Mouse (Mus musculus) stomach, postnatal 0 days (tissue): ENCODE measurements at regions not wholly inside any gene's neighbourhood (a gene's known extent, or its start where the extent isn't known, plus 50 kb on each side); places are given as distances from the start of the nearest gene placed in this dataset.

Source experiments
- CTCF ChIP-seq: IDR thresholded peaks from 2 replicates; pipeline ENCODE4 v1.5.1; 2016; ENCODE audit warnings: antibody characterized with exemption, low read depth, mild to moderate bottlenecking, moderate library complexity
- EP300 ChIP-seq: optimal IDR thresholded peaks from 2 replicates; pipeline ENCODE3; 2016; ENCODE audit warnings: antibody characterized with exemption

GRCm38 (mm10) chr6:31133896-31134735, 175.2 kb upstream of the Klf14 start:
- TF ChIP-seq CTCF: no peak
- TF ChIP-seq EP300: no peak
